Mouse (Mus musculus) naive thymus-derived CD4-positive, alpha-beta T cell, adult 2 months (primary cell): ENCODE data around the gene A630023A22Rik.

ENCODE experiments used
- DNase-seq: peaks from one replicate; pipeline ENCODE4 v3.0.0-alpha.2; 2011; ENCODE audit warnings: low read depth

Gene A630023A22Rik

DNA sequence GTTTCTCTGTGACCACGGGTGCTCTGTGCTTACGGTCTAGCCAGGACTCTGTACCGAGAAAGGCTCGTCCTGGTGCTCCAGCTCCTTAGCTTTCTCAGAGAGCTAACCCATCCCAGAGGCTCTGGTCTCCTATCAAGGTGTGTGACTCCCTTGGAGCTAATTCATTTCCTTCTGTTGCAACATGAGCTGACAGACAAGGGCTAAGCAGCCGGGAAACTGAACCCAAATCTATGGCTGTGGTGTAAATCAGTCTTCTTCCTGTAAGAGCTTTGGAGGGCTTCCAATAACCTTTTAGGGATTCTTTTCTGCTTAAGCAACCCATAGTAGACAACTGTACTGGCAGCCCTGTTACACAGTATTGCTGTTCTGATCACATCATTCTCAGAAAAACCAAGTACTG is at the start of gene A630023A22Rik:
Gene A630023A22Rik (minus strand): TSS at position 154 of the 400 bp plus-strand sequence.
- no peak for DNase-seq

DNA sequence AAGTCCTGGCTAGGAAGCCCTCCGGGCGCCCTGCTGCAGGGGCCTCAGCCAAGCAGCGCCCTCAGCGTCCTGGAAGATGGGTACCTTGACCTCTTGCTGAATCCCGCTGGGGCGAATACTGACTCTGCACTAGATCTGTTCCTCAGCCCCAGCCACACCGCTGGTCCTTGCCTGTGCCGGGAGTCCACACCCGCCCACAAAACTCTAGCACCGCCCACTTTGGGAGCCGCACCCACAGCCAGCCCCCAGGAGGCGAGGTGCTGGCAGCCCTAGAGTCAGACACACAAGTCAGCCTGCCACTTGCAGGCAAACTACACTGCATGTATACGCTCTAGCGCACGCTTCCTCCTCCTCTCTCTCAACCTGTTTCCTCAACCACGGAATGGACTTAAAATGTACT is 49.8 kb upstream of the A630023A22Rik start, which contains the start of gene Npy4r:
Gene Npy4r (minus strand): TSS at position 148 of the 400 bp plus-strand sequence.
- no peak for DNase-seq

DNA sequence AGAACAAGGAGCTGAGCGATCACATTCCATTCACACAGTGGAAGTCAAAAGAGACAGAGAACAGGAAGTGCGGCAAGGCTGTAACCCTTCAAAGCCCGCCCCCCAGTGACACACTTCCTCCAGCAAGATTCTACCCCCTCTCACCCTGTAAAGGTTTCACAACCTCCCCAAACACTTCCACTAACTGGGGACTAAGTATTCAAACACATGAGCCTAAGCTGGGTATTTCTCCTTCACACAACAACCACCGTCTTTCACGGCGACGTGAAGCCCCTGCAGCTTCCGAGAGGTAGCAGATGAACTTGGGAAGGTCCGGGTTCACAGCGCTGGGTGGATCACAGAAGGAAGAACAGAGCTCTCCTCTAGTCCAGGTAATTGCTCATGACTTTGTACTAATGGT is 40.4 kb upstream of the A630023A22Rik start:
- no peak for DNase-seq

DNA sequence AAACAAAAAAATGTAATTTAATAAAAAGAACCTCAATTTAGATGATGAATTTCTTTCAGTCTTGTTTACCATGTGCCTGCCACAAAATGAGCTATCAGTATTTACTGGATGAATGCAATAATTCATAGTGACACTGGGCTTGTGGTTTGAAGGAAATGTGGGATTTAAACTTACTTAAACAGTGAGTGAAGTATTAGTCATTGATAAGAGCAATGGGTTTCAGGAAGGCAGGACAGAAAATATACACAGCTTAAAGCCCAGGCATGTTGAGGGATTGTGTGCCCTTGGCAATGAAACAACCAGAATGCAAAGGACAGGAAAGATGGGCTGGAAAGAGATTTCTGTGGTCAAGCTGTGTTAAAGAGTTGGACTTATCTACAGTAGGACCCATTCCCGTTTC is 39.8 kb upstream of the A630023A22Rik start:
- DNase-seq = no peak

DNA sequence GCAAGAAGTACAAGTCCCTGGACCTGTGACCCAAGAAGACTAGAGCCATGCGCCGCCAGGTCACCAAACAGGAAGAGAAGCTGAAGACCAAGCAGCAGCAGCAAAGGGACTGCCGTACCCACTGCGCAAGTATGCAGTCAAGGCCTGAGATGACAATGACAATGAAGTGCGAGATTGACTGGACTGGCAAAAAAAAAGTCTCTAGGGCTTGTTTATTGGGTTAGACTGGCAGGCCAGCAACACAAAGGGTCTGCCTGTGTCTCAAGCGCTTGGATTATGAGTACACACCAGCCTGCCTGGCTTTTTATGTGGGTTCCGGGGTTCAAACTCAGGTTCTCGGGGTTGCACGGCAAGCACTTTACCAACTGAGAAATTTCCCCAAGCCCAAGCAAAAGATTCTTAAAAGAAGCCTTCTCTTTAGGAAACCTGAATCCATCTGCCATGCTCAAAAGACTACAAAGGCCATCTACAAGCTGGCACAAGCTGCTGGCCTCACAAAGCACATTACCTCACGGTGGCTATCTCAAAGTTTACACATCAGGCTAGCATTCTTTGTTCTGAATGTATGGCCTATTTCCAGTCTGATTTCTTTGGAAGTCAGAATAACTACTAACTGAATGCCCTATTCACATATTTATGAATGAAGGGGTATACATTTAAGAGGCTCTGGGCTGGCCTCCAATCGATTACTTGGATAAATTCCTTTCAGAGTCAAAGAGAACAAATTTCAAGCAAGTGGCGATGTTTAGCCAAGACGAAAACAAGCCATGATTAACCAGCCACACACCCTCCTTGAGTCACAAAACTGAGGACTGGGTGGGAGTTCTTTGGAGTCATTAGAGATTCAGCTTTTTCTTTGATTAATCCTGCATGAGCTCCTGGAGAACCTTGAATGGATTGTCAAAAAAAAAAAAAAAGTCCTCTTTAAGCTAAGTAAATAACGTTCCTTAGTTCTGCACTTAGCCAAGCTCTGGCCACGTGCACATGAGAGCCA is 37.4 kb upstream of the A630023A22Rik start:
- no peak for DNase-seq

DNA sequence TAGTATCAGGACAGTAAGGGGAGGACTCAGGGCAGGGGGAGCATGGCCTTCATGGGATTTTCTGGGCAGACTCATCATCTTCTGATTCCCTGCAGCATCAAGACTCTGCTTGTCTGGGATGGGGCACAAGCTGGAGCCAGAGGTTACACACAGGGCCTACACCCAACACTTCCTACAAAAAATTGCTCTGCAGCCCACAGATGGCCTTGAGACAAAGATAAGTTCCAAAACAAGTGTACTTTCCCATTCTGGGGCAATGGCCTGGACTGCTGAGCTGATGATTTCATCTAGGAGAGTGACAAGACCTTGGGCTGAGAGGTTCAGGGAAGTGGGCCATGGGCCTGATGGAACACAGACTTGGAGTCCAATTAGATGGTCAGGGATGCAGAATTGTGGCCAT is 32.8 kb upstream of the A630023A22Rik start:
- DNase-seq = no peak

DNA sequence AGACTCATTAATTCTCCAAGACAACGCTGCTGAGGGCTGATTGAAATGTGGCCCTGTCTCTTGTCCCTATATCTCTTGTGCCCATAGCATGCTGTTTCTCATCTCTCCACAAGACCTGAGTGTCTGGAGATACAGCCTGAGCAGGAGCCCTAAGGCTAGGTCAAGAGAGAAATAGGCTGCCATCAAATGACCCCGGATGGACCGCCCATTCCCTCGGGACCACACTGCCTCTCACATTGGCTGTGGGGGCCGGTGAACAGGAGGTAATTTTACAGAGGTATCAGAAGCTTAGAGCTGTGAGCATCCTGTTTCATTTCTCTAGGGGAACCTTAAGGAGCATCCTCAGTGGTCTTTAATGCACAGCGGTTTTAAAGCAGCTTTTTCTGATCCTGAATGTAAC is 28.7 kb upstream of the A630023A22Rik start:
- DNase-seq = no peak

DNA sequence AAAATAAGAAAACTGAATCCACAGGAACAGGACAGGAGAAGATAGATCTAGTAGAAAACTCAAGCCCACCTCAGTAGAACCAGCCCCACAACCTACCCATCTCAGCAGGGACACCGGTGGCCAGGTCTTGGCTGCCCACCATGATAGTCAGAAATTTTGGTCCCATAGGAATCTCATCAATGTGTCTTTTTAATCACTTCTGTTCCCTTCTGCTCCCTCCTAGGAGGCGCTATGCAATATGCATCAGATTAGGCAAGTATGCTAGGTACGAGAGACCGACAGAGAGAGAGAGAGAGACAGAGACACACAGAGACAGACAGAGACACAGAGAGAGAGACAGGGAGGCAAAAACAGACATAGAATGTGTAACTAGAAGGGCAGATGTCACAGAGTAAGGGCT is 19.1 kb upstream of the A630023A22Rik start:
- DNase-seq = no peak

DNA sequence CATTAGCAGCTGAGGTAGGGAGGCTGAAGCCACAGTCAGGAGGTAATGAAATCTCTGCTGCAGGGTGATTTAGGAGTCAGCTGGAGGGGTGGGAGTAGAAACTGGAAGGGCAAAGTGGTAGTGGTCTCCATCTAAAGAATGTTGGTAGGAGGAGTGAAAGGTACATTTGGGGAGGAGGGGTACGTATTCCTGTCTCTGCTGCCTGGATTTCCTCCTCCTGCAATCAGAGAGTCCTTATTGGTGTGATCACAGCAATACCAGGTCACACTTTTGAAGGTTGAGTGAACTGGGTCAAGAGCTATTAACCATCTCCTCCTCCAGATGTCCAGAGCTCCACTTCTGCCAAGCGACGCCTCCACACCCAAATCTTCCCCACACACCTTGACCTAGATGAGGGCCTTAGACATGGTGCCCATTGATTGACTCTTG is 18.4 kb upstream of the A630023A22Rik start:
- no peak for DNase-seq

DNA sequence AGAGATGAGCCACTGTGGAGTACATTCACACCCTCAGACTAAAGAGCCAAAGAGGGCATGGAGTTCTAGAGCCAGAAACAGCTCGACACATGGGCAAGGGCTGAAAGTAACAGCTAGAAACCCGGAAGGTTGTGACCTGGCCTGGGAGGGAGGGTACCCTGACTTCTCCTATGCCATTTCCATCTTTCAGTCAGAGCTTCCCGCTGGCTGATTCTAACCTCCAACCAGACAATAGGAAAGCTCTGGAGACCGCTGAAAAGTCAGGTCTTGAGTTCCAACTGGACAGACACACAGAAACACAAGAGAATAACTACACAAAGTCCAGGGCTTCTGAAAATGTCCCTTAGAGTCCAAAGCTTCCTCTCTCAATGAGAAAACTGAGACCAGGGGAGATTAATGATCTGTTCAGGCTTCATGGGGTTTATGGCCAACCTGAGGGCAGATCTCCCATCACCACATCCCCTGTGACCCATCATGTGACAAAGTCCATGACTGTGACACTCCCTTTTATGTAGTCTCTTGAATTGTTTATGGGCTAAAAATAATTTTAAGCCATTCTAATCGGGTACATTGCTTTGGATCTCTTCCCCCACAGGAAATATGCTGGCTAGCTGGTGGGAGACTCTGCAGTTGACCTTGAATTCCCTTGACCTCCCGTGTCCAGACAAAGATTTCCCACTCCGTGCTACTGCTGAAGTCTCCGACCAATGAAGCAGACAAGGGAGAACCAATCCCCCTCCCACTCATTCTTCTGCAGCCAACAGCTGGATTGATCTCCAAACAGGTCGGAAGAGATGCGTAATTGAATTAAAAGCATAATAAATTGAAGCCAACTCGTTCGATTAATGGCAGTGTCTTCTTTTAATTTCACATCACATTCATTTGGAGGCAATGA is 17.7 kb upstream of the A630023A22Rik start:
- DNase-seq = no peak

DNA sequence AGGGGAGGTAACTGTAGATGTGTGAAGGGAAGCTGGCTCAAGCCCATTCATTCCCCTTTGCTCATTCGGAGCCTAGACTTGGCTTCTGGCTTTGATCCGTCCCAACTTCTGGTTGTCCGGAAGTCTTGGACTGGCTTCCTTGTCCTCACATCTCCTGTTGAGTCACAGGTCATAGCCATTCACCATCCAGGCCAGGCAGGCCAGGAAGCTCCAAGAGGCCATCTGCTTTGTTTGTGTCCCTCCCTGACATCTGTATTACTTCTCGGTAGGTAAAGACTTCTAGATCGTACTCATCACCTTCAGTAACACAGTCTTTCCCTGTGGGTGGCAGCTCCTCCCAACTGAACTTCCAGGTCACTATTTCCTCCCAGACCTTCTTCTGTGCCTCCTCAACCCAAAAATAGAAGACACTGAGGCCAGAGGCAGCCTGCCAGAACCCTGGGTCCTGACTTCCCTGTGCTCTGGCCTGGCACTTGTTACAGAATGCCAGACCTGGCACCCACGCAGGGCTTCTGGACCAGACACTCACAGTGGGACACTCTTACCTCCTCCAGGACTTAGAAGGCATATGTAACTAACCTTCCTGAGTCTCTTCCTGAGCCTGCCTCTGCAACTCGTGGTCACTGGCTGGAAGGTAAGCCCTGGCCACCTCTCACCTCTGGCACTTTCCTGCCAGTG is 16.6 kb upstream of the A630023A22Rik start:
- DNase-seq = no peak

DNA sequence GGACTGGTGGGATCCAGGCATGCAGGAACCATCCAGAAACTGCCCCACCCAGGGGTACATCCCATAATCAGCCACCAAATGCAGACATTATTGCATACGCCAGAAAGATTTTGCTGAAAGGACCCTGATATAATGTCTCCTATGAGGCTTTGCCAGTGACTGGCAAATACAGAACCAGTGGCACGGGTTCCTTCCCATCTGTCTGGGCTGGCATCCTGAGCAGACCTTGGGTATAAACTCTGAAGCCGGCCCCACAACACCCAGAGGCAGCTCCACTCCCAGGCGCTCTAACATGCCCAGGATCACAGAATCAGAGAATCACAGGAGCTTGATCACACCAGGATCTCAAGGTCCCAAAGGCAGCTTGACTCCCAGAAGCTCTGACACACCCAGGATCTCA is 11.8 kb upstream of the A630023A22Rik start:
- no peak for DNase-seq

DNA sequence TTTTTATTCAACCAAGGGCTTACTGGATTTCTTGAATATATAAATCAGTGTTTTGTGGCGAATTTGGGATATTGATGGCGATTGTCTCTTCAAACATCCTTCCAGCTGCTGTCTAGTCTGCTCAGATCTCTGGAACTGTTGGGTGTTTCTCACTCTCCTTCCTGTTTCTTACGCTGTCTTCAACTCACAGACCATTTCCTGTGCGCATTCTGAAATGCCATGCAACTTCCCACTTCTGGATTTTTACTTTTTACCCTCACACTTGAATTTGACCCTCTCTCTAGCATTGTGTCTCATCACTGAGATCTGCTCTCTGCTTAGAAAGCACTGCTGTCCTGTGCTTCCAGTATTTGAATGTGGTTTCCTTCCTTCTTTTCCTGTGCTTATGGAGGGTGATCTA is 5.0 kb upstream of the A630023A22Rik start:
- DNase-seq = no peak

DNA sequence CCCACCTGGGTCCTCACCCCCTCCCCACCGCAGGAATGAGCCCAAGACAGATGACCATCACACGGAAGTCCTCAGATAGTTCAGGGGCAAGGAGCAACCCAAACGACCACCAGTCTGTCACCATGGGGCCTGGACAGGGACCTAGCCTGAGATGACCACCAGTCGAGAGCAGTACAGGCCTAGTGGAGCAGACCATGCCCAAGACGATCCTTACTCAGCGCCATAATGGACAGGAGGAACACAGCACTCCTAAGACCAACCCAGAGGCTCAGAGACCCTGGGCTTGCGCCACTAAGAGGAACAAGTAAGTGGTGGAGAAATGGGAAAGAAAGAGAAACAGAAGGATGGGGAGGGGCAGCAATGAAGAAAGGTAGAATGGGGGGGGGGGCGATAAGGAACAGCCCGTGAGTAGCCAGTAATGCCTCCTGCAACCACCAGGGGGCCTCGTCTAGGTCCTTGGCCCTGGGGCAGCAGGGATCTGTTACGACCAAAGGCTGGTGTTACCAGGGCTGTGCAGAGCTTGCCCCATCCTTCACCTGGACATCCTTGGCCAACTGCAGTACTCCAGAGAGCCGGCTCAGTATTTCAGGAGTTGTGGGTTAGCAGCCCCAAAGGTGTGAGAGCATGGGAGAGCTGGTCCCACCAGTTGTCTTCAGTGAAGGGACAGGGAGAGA is 4.0 kb upstream of the A630023A22Rik start:
- no peak for DNase-seq

DNA sequence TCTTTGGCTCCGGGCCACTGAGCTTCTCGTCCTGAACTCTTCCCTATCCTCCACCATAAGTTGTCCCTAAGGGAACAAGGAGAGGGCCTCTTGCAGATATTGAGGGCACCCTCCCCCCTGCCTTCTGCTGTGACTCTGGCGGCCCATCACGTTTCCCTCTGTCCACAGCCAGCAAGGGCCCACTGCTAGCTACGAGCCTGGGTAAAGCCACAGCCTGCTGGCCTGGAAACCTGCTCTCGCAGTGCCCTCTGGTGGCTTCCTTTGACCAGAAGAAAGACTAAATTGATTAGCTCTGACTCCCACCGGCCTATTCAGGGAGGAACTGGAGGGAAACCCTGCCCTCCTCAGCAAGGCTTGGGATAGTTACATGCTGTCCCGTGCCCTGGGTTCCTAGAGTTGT is 2.3 kb upstream of the A630023A22Rik start:
- DNase-seq = no peak

DNA sequence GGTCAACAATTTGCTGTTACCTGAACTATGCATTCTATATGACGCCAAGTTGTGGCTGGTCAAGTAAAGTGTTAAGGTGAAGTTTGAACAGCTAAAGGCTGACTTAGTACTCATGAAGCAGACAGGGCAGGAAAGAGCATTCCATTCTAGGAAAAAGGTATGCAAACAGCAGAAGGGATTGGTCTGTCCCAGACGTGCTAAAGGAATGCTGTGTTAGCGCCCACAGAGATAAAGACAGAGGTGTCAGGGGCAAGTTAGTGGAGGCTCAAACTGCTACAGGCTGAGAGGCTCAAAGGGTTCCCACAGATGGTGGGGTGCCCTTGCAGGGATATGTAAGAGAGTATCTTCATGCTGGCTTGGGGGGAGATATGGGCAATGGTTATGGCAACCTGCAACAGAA is 1.3 kb upstream of the A630023A22Rik start:
- DNase-seq = no peak

DNA sequence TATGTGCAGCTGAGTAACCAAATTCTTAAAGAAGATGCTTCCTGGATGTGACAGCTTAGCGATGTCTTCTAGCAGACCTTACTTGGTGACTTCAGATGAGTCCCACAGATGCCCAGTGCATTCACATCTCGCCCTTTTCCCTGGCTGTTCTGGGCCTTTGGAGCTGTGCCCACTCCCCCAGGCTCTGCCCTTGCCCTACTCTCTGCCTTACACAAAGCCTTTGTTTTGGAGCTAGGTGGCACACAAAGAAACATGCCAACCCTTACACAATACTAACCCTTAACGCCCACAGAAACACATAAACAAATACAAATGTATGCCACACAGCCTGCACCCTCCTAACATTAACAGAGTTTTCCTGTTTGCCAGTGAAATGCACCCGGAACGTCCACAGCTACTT is 6.4 kb downstream of the A630023A22Rik start:
- no peak for DNase-seq

DNA sequence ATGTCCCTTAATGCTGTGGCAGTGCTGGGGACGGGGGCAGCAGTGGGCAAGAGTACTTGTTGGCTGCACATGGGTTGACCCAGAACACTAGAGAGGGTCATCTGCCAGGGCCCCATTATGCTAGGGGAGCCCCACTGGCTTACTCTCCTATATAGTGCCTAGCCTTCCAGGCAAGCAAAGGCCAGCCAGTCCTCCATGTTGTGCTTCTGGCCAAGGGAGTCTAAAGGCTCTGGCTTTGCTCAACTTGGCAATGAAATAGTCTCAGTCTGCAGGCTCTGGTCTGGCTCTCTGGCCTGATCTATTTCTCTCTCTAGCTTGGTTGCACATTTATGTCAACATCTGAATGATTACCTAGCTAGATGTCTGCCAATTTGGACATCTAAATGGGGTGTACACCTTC is 9.7 kb downstream of the A630023A22Rik start:
- DNase-seq = no peak

DNA sequence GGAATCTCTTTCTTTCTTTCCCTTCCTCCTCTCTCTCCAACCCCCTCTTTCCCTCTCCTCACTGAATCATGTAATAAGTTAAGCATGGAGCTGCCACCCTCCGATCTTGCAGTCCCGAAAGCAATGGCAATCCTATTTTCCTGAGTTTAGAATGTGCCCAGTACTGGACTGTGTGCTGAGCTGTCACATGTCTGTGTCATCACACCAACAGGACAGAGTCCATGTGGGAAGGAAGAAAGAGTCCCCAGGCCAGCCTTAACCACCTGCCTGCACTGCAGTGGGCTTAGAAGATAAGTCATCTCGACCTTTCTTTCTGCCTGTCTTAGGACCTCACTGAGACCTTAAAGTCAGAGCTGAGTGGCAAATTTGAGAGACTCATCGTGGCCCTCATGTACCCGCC is 11.1 kb downstream of the A630023A22Rik start:
- no peak for DNase-seq

DNA sequence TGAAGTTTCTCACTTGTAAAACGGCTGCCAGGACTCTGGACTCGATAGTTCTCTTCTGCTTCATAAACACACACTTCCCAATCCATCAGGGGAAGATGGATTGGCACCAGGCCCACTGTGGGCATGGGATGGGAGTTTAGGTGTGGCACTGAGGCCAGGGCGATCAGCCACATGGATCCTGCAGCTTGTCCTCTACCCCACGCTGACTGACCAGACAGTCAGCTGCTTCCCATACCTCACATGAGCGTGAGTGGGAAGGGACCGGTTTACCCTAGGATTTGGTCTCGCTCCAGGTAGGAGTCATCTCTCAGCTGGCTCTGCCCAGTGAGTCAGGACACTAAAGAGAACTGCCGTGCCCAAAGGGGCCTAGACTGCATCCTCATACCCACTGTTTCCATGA is 12.8 kb downstream of the A630023A22Rik start:
- DNase-seq = no peak

DNA sequence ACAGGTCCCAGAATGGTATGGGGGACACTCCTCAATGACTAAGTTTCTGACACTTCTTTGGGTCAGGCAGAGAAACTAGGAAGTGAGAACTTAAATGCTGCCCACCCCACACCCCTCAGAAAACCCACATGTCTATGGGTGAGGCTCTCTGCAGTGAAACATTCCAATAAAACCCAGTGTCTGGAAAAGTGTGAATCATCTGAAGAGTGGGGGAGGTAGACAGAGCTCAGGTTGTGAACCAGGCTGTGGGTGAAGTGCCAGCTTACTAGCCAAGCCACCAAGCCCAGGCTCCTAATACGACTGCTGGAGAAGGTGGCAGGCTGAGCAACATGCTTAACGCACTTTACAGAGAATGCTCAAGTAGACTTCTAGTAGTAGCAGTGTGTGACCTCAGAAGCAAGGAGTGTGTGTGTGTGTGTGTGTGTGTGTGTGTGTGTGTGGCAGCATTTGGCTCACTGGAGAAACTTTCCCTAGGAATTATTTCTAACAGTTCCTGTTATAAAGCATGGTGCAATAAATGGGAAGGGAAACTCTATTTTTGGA is 14.6 kb downstream of the A630023A22Rik start:
- DNase-seq = no peak
